Mouse (Mus musculus) frontal cortex, adult 2 months (tissue): ENCODE measurements around the gene Limk2. TPM values are rescaled to one million over a fixed set of nuclear protein-coding genes. Genes with fewer than 3 reads are reported as not detected.

Experiments
- DNase-seq, 2 experiments: peaks; one replicate each; pipeline ENCODE4 v3.0.0; 2022; ENCODE audit warnings: low spot score in 1 of 2; ENCODE audit errors: extremely low spot score in 1 of 2
- polyA plus RNA-seq: library from polyadenylated mRNA; depleted of rRNA; stranded (reverse); fragments of >200 nt; gene quantifications from 2 replicates; pipeline ENCODE4 v1.2.3, GENCODE M21; 2012; rRNA removed

Gene Limk2
- 179 TPM in 2 replicates for polyA plus RNA-seq

- peak; percentile 46 to 88 for DNase-seq
Observed at GRCm38 (mm10) chr11:3408997-3409732, at the start of gene Limk2. Limk2 (minus strand) TSS chr11:3409189.

GRCm38 (mm10) chr11:3458428-3459104 lies 49.6 kb upstream of the Limk2 start:
- no peak for DNase-seq

- DNase-seq: peak in 1 of 2 experiments; percentile 87
Observed at GRCm38 (mm10) chr11:3456354-3456753, 47.4 kb upstream of the Limk2 start.

GRCm38 (mm10) chr11:3454506-3454905 lies 45.5 kb upstream of the Limk2 start:
- no peak for DNase-seq

- DNase-seq: no peak
Observed at GRCm38 (mm10) chr11:3453467-3453866, 44.5 kb upstream of the Limk2 start.

GRCm38 (mm10) chr11:3452769-3453168 lies 43.8 kb upstream of the Limk2 start:
- peak in 1 of 2 experiments; percentile 23 for DNase-seq

GRCm38 (mm10) chr11:3452167-3452639 lies 43.2 kb upstream of the Limk2 start, which contains the start of gene Rnf185:
Rnf185 (minus strand) TSS chr11:3452363.
- DNase-seq: peak; percentile 92 to 96

GRCm38 (mm10) chr11:3451701-3452163 lies 42.7 kb upstream of the Limk2 start:
- DNase-seq: peak in 1 of 2 experiments; percentile 63

GRCm38 (mm10) chr11:3444875-3445274 lies 35.9 kb upstream of the Limk2 start:
- DNase-seq: no peak

GRCm38 (mm10) chr11:3443091-3443490 lies 34.1 kb upstream of the Limk2 start:
- no peak for DNase-seq

GRCm38 (mm10) chr11:3442677-3443076 lies 33.7 kb upstream of the Limk2 start:
- no peak for DNase-seq

GRCm38 (mm10) chr11:3441696-3442443 lies 32.9 kb upstream of the Limk2 start:
- DNase-seq: peak in 1 of 2 experiments; percentile 31

- no peak for DNase-seq
Observed at GRCm38 (mm10) chr11:3437621-3438020, 28.6 kb upstream of the Limk2 start.

- DNase-seq: no peak
Observed at GRCm38 (mm10) chr11:3433809-3434208, 24.8 kb upstream of the Limk2 start.

- DNase-seq: no peak
Observed at GRCm38 (mm10) chr11:3431976-3432603, 23.1 kb upstream of the Limk2 start.

- no peak for DNase-seq
Observed at GRCm38 (mm10) chr11:3431515-3431914, 22.5 kb upstream of the Limk2 start.

GRCm38 (mm10) chr11:3428632-3429031 lies 19.6 kb upstream of the Limk2 start:
- no peak for DNase-seq

- no peak for DNase-seq
Observed at GRCm38 (mm10) chr11:3427697-3428230, 18.8 kb upstream of the Limk2 start.

GRCm38 (mm10) chr11:3422242-3422641 lies 13.3 kb upstream of the Limk2 start:
- no peak for DNase-seq

GRCm38 (mm10) chr11:3418741-3419140 lies 9.8 kb upstream of the Limk2 start:
- DNase-seq: no peak
